Mouse (Mus musculus) lung, adult 2 months (tissue): ENCODE measurements around the gene Apoe. TPM values are rescaled to one million over a fixed set of nuclear protein-coding genes. Genes with fewer than 3 reads are reported as not detected.

Experiments used
- DNase-seq: peaks from one replicate; pipeline ENCODE4 v3.0.0; 2022
- H3K4me1 ChIP-seq: fragments of 200-500 bp; 2 replicates; pipeline ENCODE4 v1.6.1; 2011; ENCODE audit warnings: low read length; ENCODE audit not compliant: control insufficient read depth, insufficient read depth
- H3K4me3 ChIP-seq: fragments of 200-500 bp; replicated peaks from 2 replicates; pipeline ENCODE3; 2011; ENCODE audit warnings: low read depth, mild to moderate bottlenecking, control low read depth, low read length; ENCODE audit errors: extremely low read depth
- CTCF ChIP-seq: fragments of 200-500 bp; IDR thresholded peaks from 2 replicates; pipeline ENCODE4 v1.5.1; 2011; ENCODE audit warnings: mild to moderate bottlenecking, low read length, control low read depth; ENCODE audit not compliant: insufficient read depth
- POLR2A ChIP-seq: fragments of 200-500 bp; IDR thresholded peaks from 2 replicates; pipeline ENCODE4 v1.6.1; 2011; ENCODE audit warnings: low read depth, mild to moderate bottlenecking, control low read depth, low read length, borderline replicate concordance; ENCODE audit errors: extremely low read depth
- WGBS: fragments of 180-500 bp; shearing (Covaris S2); methylation state at CpG from one replicate; pipeline ENCODE4 v1.1.7; 2018; 5-methylcytosine and 5-hydroxymethylcytosine counted together
- polyA plus RNA-seq: library from polyadenylated mRNA; depleted of rRNA; stranded (reverse); fragments of >200 nt; gene quantifications from 2 replicates; pipeline ENCODE4 v1.2.3, GENCODE M21; 2012; rRNA removed

Gene Apoe
- polyA plus RNA-seq, result 815 and 1,134 TPM in 2 replicates

- 8% methylated on average over 20 of the region's 20 CpGs for WGBS
- H3K4me3 ChIP-seq, result peak within 1 kb of the TSS; percentile 51
- TF ChIP-seq POLR2A (peak; percentile 58; the same call in 1 of the 2 replicates), CTCF (no peak)
- DNase-seq, result peak; percentile 41
- H3K4me1 ChIP-seq, result peaks cover 12% of the 10 kb centered on the region; the same call in 1 of the 2 replicates
Observed at GRCm38 (mm10) chr7:19698907-19699826, at the start of gene Apoe. TSS of gene Apoe (minus strand) at chr7:19699188.

GRCm38 (mm10) chr7:19747420-19748218 lies 48.6 kb upstream of the Apoe start:
- peak; percentile 70 for DNase-seq
- Histone ChIP-seq H3K4me3 (peak overlapping the region; percentile 19), H3K4me1 (peaks cover 11% of the 10 kb centered on the region)
- TF ChIP-seq POLR2A, result peak; percentile 14; the same call in 1 of the 2 replicates
- TF ChIP-seq CTCF, result no peak
- 27% methylated on average over 25 of the region's 25 CpGs for WGBS

GRCm38 (mm10) chr7:19746426-19747201 lies 47.6 kb upstream of the Apoe start:
- H3K4me3 ChIP-seq, result no peak overlapping the region
- no peak for TF ChIP-seq POLR2A
- TF ChIP-seq CTCF, result no peak
- DNase-seq, result no peak
- H3K4me1 ChIP-seq, result peaks cover 15% of the 10 kb centered on the region
- WGBS, result 40% methylated on average over 6 of the region's 6 CpGs

- H3K4me1 ChIP-seq, result peaks cover 14% of the 10 kb centered on the region
- no peak for DNase-seq
- 72% methylated on average over 8 of the region's 10 CpGs for WGBS
- TF ChIP-seq POLR2A (no peak), CTCF (no peak)
- no peak overlapping the region for H3K4me3 ChIP-seq
Observed at GRCm38 (mm10) chr7:19745971-19746370, 47.0 kb upstream of the Apoe start.

GRCm38 (mm10) chr7:19744590-19745385 lies 45.8 kb upstream of the Apoe start:
- WGBS, result 42% methylated on average over 14 of the region's 14 CpGs
- DNase-seq, result no peak
- TF ChIP-seq CTCF, result no peak
- TF ChIP-seq POLR2A, result no peak
- Histone ChIP-seq H3K4me1 (peaks cover 10% of the 10 kb centered on the region), H3K4me3 (no peak overlapping the region)

GRCm38 (mm10) chr7:19743791-19744190 lies 44.8 kb upstream of the Apoe start:
- no peak overlapping the region for H3K4me3 ChIP-seq
- no peak for DNase-seq
- TF ChIP-seq CTCF (no peak), POLR2A (no peak)
- peaks cover 8% of the 10 kb centered on the region for H3K4me1 ChIP-seq
- 72% methylated on average over 6 of the region's 6 CpGs for WGBS

- H3K4me3 ChIP-seq, result no peak overlapping the region
- WGBS, result 54% methylated on average over 5 of the region's 5 CpGs
- TF ChIP-seq CTCF (no peak), POLR2A (no peak)
- DNase-seq, result no peak
- peaks cover 6% of the 10 kb centered on the region for H3K4me1 ChIP-seq
Observed at GRCm38 (mm10) chr7:19742468-19742867, 43.5 kb upstream of the Apoe start.

GRCm38 (mm10) chr7:19741329-19742031 lies 42.5 kb upstream of the Apoe start:
- peaks cover 6% of the 10 kb centered on the region for H3K4me1 ChIP-seq
- no peak for TF ChIP-seq CTCF
- TF ChIP-seq POLR2A, result no peak
- WGBS, result 27% methylated on average over 8 of the region's 8 CpGs
- no peak for DNase-seq
- no peak overlapping the region for H3K4me3 ChIP-seq

- WGBS, result 75% methylated on average over 11 of the region's 11 CpGs
- DNase-seq, result no peak
- Histone ChIP-seq H3K4me3 (no peak overlapping the region), H3K4me1 (peaks cover 6% of the 10 kb centered on the region)
- 0 out of 2 replicates have a peak, but pooled peaks have one; percentile 21 for TF ChIP-seq CTCF
- TF ChIP-seq POLR2A, result no peak
Observed at GRCm38 (mm10) chr7:19740269-19740668, 41.3 kb upstream of the Apoe start.
